Mouse (Mus musculus) layer of hippocampus, adult 18-20 months (tissue): Measurements from ENCODE around the gene Zcchc17. TPM values are rescaled to one million over a fixed set of nuclear protein-coding genes. Genes with fewer than 3 reads are reported as not detected.

Experiments
- DNase-seq, 2 experiments: peaks; one replicate each; pipeline ENCODE4 v3.0.0; 2022; ENCODE audit warnings: low spot score in 2 of 2
- total RNA-seq, 2 experiments: library from RNA; stranded (reverse); gene quantifications; 2 replicates each; pipeline ENCODE4 v1.2.3; 2021

Zcchc17 gene
- total RNA-seq, 2 experiments from 2014 or later, result 66.7 to 72.6 TPM

GRCm38 (mm10) chr4:130319564-130319963, 40.2 kb downstream of the Zcchc17 start:
- no peak for DNase-seq

- no peak for DNase-seq
Observed at GRCm38 (mm10) chr4:130318122-130318521, 41.6 kb downstream of the Zcchc17 start.

- DNase-seq, result no peak
Observed at GRCm38 (mm10) chr4:130316691-130317090, 43.1 kb downstream of the Zcchc17 start.

- DNase-seq, result no peak
Observed at GRCm38 (mm10) chr4:130315771-130316527, 43.8 kb downstream of the Zcchc17 start.

GRCm38 (mm10) chr4:130313552-130313951, 46.2 kb downstream of the Zcchc17 start:
- DNase-seq, result no peak

GRCm38 (mm10) chr4:130312526-130312925, 47.2 kb downstream of the Zcchc17 start:
- DNase-seq, result no peak

GRCm38 (mm10) chr4:130309254-130309653, 50.5 kb downstream of the Zcchc17 start:
- DNase-seq, result no peak

GRCm38 (mm10) chr4:130308231-130309081, 51.3 kb downstream of the Zcchc17 start, which contains the start of the genes Fabp3 and Gm10570:
Gene Fabp3 (plus strand): TSS chr4:130308595.
Gene Gm10570 (minus strand): TSS chr4:130308674.
- peak; percentile 66 to 76 for DNase-seq

- DNase-seq, result peak in 1 of 2 experiments; percentile 30
Observed at GRCm38 (mm10) chr4:130307851-130308230, 51.9 kb downstream of the Zcchc17 start.

GRCm38 (mm10) chr4:130306796-130307630, 52.7 kb downstream of the Zcchc17 start:
- no peak for DNase-seq

- no peak for DNase-seq
Observed at GRCm38 (mm10) chr4:130304746-130305145, 55.0 kb downstream of the Zcchc17 start.

- no peak for DNase-seq
Observed at GRCm38 (mm10) chr4:130302285-130302870, 57.4 kb downstream of the Zcchc17 start.

- no peak for DNase-seq
Observed at GRCm38 (mm10) chr4:130299629-130300018, 60.1 kb downstream of the Zcchc17 start.

GRCm38 (mm10) chr4:130298877-130299628, 60.7 kb downstream of the Zcchc17 start:
- DNase-seq, result no peak

- no peak for DNase-seq
Observed at GRCm38 (mm10) chr4:130297123-130297529, 62.6 kb downstream of the Zcchc17 start.

- no peak for DNase-seq
Observed at GRCm38 (mm10) chr4:130296243-130296965, 63.3 kb downstream of the Zcchc17 start.

GRCm38 (mm10) chr4:130295047-130295745, 64.5 kb downstream of the Zcchc17 start:
- no peak for DNase-seq

- DNase-seq, result no peak
Observed at GRCm38 (mm10) chr4:130294513-130294912, 65.2 kb downstream of the Zcchc17 start.

- peak in 1 of 2 experiments; percentile 81 for DNase-seq
Observed at GRCm38 (mm10) chr4:130292271-130292670, 67.5 kb downstream of the Zcchc17 start.
